Mouse (Mus musculus) forebrain, embryonic 11.5 days (tissue): ENCODE results near the gene Olfr806. TPM values are rescaled to one million over a fixed set of nuclear protein-coding genes. Genes with fewer than 3 reads are reported as not detected.

ENCODE experiments used
- ATAC-seq: fragments of 200-750 bp; cut with Nextera tagmentation; replicated peaks from 2 replicates; pipeline ENCODE4 v1.8.0; 2017; ENCODE audit warnings: moderate TSS enrichment; ENCODE audit not compliant: low FRiP score
- DNase-seq: peaks from one replicate; pipeline ENCODE4 v3.0.0-alpha.2; 2017; ENCODE audit warnings: low spot score
- H3K27ac ChIP-seq: fragments of 300-500 bp; sonication (generic); 2 replicates; pipeline ENCODE4 v1.5.1; 2014; ENCODE audit warnings: low read depth, low read length
- H3K27me3 ChIP-seq: fragments of 300-500 bp; sonication (generic); 2 replicates; pipeline ENCODE4 v1.6.1; 2014; ENCODE audit warnings: mild to moderate bottlenecking, low read length, mixed read lengths; ENCODE audit not compliant: control insufficient read depth, insufficient read depth
- H3K36me3 ChIP-seq: fragments of 300-500 bp; sonication (generic); 2 replicates; pipeline ENCODE4 v1.6.1; 2014; ENCODE audit warnings: mild to moderate bottlenecking, low read length, moderate library complexity, mixed read lengths; ENCODE audit not compliant: control insufficient read depth, insufficient read depth
- H3K4me1 ChIP-seq: fragments of 300-500 bp; sonication (generic); replicated peaks from 2 replicates; pipeline ENCODE4 v1.6.1; 2014; ENCODE audit warnings: low read length, mixed read lengths; ENCODE audit not compliant: control insufficient read depth, insufficient read depth
- H3K4me2 ChIP-seq: fragments of 300-500 bp; sonication (generic); 2 replicates; pipeline ENCODE4 v1.6.1; 2014; ENCODE audit warnings: low read depth, mild to moderate bottlenecking, low read length, moderate library complexity, mixed read lengths; ENCODE audit not compliant: severe bottlenecking
- H3K4me3 ChIP-seq: fragments of 300-500 bp; sonication (generic); 2 replicates; pipeline ENCODE4 v1.5.1; 2014; ENCODE audit warnings: low read depth, low read length
- H3K9ac ChIP-seq: fragments of 300-500 bp; sonication (generic); 2 replicates; pipeline ENCODE4 v1.6.1; 2014; ENCODE audit warnings: low read length
- H3K9me3 ChIP-seq: fragments of 300-500 bp; sonication (generic); 2 replicates; pipeline ENCODE4 v1.6.1; 2016; ENCODE audit warnings: low read length, mixed read lengths; ENCODE audit not compliant: control insufficient read depth
- WGBS: fragments of 180-500 bp; shearing (Covaris S2); extraction: QIAGEN DNeasy Blood & Tissue Kit; methylation state at CpG from one replicate; pipeline ENCODE4 v1.1.7; 2014; 5-methylcytosine and 5-hydroxymethylcytosine counted together
- polyA plus RNA-seq: library from polyadenylated mRNA; unstranded; fragments of >200 nt; fragmentation: Nextera tagmentation; extraction: Ambion mirVana; gene quantifications from 2 replicates; pipeline ENCODE4 v1.2.1, GENCODE M21; 2014

Olfr806 gene
- polyA plus RNA-seq: not detected in 2 replicates

DNA sequence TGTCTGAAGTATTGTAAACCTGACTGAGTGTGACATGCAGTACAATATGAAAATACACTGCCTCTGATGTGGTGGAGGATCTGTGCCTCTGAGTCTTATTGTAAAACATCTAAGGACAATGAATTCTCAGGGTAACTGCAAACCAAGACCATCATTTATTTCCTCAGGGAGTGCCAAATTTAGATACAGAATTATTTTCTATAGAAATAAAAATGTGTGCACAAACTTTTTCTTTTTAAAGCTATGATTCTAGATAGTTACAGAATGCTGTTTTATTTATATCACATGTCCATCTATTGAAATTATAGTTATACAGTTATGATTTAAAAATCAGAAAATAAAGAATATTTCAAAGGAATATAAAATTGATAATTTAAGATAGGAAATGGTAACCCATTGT lies at the start of gene Olfr806:
Gene Olfr806 (minus strand): TSS at position 101 of the 400 bp plus-strand sequence.
- H3K9ac ChIP-seq: no peak within 1 kb of the TSS
- H3K9me3 ChIP-seq: no peaks in the 10 kb centered on the region
- H3K4me3 ChIP-seq: no peak within 1 kb of the TSS
- ATAC-seq (no peak), DNase-seq (no peak)
- no peak within 1 kb of the TSS for H3K4me2 ChIP-seq
- no peaks in the 10 kb centered on the region for H3K27me3 ChIP-seq
- no peak within 1 kb of the TSS for H3K27ac ChIP-seq
- no peaks in the 10 kb centered on the region for H3K36me3 ChIP-seq
- H3K4me1 ChIP-seq: no peaks in the 10 kb centered on the region

DNA sequence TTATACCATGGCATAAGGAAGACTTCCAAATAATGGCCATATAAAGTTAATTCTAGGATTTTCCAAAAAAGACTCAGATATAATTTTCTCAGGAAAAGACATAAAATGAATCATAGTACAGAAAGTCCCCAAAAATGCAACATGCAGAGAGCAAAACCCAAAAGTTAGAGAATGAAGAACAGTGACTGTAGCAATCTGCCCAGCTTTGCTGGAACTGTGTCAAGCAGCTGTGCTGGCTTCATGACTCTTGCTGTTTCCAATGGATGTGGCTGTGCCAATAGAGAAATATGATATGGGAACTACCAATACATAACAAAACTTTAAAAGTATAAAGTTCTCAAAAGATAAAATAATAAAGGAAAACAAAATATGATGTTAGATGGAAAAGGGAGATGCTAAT lies 36.4 kb upstream of the Olfr806 start:
- no peak overlapping the region for H3K9ac ChIP-seq
- ATAC-seq: no peak
- DNase-seq: no peak

DNA sequence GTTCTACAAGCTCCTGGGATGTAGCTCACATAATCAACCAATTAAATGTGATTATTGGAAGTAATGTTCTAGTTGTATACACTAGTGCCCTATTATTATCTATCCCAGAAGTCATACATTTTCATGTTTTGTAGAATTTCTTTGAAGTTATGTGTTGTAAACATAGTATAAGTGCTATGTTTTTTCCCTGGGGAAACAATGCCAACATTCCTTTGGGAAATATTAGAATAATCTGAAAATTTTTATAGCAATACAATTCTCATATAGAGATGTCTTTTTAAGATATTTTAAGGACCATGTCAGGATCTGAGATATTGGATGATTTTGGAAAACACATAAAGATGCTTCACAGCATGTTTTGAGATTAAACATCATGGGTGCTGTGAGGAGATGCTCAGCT lies 32.6 kb upstream of the Olfr806 start, which contains the start of gene Olfr809:
Gene Olfr809 (plus strand): TSS at position 301 of the 400 bp plus-strand sequence.
- Histone ChIP-seq H3K9me3 (no peaks in the 10 kb centered on the region), H3K4me1 (no peaks in the 10 kb centered on the region), H3K27ac (no peak within 1 kb of the TSS), H3K36me3 (no peaks in the 10 kb centered on the region), H3K4me3 (no peak within 1 kb of the TSS), H3K9ac (no peak within 1 kb of the TSS), H3K27me3 (no peaks in the 10 kb centered on the region), H3K4me2 (no peak within 1 kb of the TSS)
- no peak for DNase-seq
- ATAC-seq: no peak

More for the DNA sequence above, 36.4 kb upstream of the Olfr806 start:
- Histone ChIP-seq H3K4me1 (no peaks in the 10 kb centered on the region), H3K27ac (no peak overlapping the region), H3K4me2 (no peak overlapping the region), H3K36me3 (no peaks in the 10 kb centered on the region), H3K9me3 (no peaks in the 10 kb centered on the region), H3K4me3 (no peak overlapping the region), H3K27me3 (no peaks in the 10 kb centered on the region)

DNA sequence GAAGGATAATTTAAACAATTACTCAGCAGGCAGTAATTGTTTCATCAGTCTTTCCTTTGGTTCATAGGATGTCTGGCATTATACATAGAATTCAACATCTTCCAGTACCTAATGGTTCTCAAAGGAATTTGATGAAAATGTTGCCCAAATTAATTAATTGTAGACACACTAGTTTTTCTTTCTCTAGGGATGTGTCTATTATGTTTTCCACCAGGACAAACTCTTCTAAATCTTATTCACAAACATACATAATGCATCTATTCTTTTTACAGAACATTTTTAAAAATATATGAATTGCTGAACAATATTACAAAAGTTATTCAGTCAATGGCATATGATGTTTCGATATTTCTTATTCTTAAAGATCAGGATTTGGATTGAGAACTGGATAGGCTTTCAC lies 23.5 kb upstream of the Olfr806 start, which contains the start of gene Olfr808:
Gene Olfr808 (plus strand): TSS at position 301 of the 400 bp plus-strand sequence.
- 97% methylated on average over 1 of the region's 1 CpGs for WGBS
- Histone ChIP-seq H3K4me2 (no peak within 1 kb of the TSS), H3K27me3 (no peaks in the 10 kb centered on the region), H3K4me1 (no peaks in the 10 kb centered on the region), H3K36me3 (no peaks in the 10 kb centered on the region), H3K9ac (no peak within 1 kb of the TSS), H3K9me3 (no peaks in the 10 kb centered on the region), H3K4me3 (no peak within 1 kb of the TSS), H3K27ac (no peak within 1 kb of the TSS)
- DNase-seq (no peak), ATAC-seq (no peak)

DNA sequence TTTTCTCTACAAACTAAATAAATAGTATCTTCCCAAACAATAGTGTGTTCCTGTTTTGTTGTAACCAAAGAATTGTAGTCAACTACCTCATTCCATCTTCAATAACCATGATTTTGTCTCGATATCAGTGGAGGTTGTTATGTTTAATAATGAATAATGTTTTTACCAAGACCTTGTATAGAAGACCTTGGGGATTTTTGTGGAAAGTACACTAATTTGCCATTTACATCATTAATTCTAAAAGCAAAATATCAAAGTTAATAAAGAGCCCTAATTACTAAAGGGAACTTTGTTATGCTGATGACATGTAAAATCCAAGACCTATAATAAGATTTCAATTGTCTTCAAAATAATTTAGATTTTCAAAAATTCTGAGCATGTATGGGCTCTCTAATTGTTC lies 16.0 kb upstream of the Olfr806 start, which contains the start of gene Olfr807:
Gene Olfr807 (minus strand): TSS at position 101 of the 400 bp plus-strand sequence.
- no peak within 1 kb of the TSS for H3K4me2 ChIP-seq

DNA sequence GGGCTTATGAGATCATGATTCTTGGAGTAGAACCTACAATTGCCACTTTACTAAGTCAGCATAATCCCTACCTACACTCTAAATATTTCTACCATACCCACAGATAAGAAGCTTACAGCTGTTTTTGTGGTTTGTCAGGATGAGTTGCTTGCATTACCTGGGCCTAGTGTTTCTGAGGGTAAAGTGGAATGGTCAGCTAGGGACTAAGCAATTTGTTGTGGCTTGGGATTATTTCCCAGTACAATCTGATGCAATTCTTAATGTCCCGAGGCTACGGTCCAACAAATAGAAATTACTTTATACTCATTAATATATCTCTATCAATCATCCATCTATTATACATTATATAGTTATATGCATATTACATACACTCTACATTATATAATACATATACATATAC lies 12.4 kb downstream of the Olfr806 start, which contains the start of gene Olfr805:
Gene Olfr805 (minus strand): TSS at position 101 of the 400 bp plus-strand sequence.
- Histone ChIP-seq H3K4me1 (no peaks in the 10 kb centered on the region), H3K4me2 (no peak within 1 kb of the TSS), H3K36me3 (no peaks in the 10 kb centered on the region), H3K4me3 (no peak within 1 kb of the TSS), H3K27me3 (no peaks in the 10 kb centered on the region), H3K9ac (no peak within 1 kb of the TSS), H3K9me3 (no peaks in the 10 kb centered on the region), H3K27ac (no peak within 1 kb of the TSS)
- WGBS: 91% methylated on average over 2 of the region's 2 CpGs
- no peak for DNase-seq
- ATAC-seq: no peak

More for the DNA sequence above, 16.0 kb upstream of the Olfr806 start, which contains the start of gene Olfr807:
- Histone ChIP-seq H3K36me3 (no peaks in the 10 kb centered on the region), H3K9ac (no peak within 1 kb of the TSS), H3K27ac (no peak within 1 kb of the TSS), H3K27me3 (no peaks in the 10 kb centered on the region), H3K4me1 (no peaks in the 10 kb centered on the region), H3K4me3 (no peak within 1 kb of the TSS), H3K9me3 (no peaks in the 10 kb centered on the region)
- DNase-seq (no peak), ATAC-seq (no peak)
- 85% methylated on average over 1 of the region's 1 CpGs for WGBS

DNA sequence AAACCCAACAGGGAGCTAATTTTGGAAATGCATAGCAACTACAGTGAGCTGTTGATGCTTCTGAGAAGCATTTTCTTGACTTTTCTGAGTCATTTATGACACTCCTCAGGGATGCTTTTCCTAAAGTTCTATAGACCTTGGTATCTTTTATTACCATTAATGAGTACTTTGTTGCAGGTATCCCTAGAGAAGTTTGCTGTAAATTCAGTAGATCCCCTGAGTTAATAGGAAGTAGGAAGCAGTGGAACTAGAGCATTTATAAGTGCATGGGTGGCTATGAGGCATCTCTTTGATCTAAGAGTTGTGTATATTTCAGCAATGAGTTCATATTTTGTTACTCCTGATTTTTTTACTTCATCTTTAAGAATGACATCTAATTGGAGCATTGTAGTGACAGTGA lies 38.8 kb downstream of the Olfr806 start, which contains the start of gene Olfr804:
Gene Olfr804 (plus strand): TSS at position 301 of the 400 bp plus-strand sequence.
- Histone ChIP-seq H3K27me3 (no peaks in the 10 kb centered on the region), H3K36me3 (no peaks in the 10 kb centered on the region)
- ATAC-seq: no peak

DNA sequence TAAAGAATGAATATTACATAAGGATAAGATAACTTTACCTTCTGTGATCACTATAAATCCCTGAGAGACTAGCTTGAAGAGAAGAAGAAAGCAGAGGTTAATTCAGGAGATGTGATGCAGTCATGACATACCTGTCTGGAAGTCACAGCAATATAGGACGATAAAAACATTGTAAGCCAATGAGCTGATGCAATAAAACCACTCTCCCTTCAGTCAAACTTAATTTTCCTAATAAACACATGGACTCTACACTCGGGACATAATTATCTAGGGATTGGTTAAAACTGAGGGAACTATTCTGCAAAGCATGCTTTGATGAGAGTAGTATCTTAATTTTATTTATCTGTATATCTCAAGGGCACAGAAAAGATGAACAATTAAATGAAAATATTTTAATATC lies 47.5 kb downstream of the Olfr806 start, which contains the start of gene Olfr803:
Gene Olfr803 (minus strand): TSS at position 101 of the 400 bp plus-strand sequence.
- no peaks in the 10 kb centered on the region for H3K4me1 ChIP-seq
- DNase-seq (no peak), ATAC-seq (no peak)
- H3K9me3 ChIP-seq: no peaks in the 10 kb centered on the region
- no peaks in the 10 kb centered on the region for H3K36me3 ChIP-seq
- H3K27me3 ChIP-seq: no peaks in the 10 kb centered on the region
- WGBS: 85% methylated on average over 2 of the region's 2 CpGs
- H3K4me3 ChIP-seq: no peak within 1 kb of the TSS
- no peak within 1 kb of the TSS for H3K4me2 ChIP-seq
- H3K27ac ChIP-seq: no peak within 1 kb of the TSS
- H3K9ac ChIP-seq: no peak within 1 kb of the TSS

More for the DNA sequence above, 38.8 kb downstream of the Olfr806 start, which contains the start of gene Olfr804:
- no peaks in the 10 kb centered on the region for H3K9me3 ChIP-seq
- no peak within 1 kb of the TSS for H3K4me2 ChIP-seq
- no peak within 1 kb of the TSS for H3K9ac ChIP-seq
- DNase-seq: no peak
- no peak within 1 kb of the TSS for H3K27ac ChIP-seq
- H3K4me1 ChIP-seq: no peaks in the 10 kb centered on the region
- H3K4me3 ChIP-seq: no peak within 1 kb of the TSS

DNA sequence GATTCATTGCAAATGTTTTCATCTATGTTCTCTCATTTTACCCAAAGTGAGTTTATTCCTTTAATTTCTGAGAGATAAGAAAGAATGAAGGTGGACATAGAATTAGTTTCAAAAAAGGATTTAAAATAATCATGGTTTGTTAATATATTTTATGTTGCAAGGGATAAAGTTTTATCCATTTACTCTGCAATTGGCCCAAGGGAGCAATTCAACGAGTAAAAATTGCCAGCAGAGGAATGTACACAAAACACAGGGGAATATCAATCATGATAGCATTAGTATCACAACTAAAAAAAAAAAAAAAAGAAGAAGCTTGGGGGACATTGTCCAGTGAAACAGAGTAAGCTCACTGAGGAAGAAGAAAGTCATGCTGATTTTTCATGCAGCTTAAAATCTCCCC lies 53.7 kb downstream of the Olfr806 start, which contains the start of gene Olfr802:
Gene Olfr802 (minus strand): TSS at position 101 of the 400 bp plus-strand sequence.
- ATAC-seq (no peak), DNase-seq (no peak)
- Histone ChIP-seq H3K9me3 (no peaks in the 10 kb centered on the region), H3K4me2 (no peak within 1 kb of the TSS), H3K4me1 (no peaks in the 10 kb centered on the region), H3K9ac (no peak within 1 kb of the TSS), H3K4me3 (no peak within 1 kb of the TSS), H3K27ac (no peak within 1 kb of the TSS), H3K36me3 (no peaks in the 10 kb centered on the region), H3K27me3 (no peaks in the 10 kb centered on the region)
- WGBS: 67% methylated on average over 1 of the region's 1 CpGs
